Mouse (Mus musculus): Measurements from ENCODE around the gene Filip1. TPM values are rescaled to one million over a fixed set of nuclear protein-coding genes. Genes with fewer than 3 reads are reported as not detected.

Filip1 gene
- 0.17 and 0.18 TPM in 2 replicates for polyA plus RNA-seq (2012; ENCODE audit: low replicate concordance)

DNA sequence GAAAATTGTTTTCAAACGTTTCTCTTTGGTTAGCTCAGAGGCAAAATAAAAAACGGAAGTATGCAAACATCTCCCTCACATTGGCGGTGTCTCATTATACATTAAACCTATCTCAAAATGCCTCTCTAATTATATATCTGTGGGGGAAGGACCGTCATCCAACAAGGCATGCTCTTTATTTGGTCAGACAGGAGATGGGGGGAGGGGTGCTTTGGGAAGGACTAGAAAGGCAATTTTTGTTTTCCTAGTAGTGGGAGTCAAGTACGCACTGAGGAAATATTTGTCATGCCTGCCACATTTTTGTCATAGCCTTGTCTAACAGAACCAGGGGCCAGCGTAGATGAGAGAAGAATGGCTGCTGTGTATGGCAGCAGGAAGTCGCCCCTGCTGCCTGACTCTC is at the start of gene Filip1:
Gene Filip1 (minus strand): TSS at position 101 of the 400 bp plus-strand sequence.

DNA sequence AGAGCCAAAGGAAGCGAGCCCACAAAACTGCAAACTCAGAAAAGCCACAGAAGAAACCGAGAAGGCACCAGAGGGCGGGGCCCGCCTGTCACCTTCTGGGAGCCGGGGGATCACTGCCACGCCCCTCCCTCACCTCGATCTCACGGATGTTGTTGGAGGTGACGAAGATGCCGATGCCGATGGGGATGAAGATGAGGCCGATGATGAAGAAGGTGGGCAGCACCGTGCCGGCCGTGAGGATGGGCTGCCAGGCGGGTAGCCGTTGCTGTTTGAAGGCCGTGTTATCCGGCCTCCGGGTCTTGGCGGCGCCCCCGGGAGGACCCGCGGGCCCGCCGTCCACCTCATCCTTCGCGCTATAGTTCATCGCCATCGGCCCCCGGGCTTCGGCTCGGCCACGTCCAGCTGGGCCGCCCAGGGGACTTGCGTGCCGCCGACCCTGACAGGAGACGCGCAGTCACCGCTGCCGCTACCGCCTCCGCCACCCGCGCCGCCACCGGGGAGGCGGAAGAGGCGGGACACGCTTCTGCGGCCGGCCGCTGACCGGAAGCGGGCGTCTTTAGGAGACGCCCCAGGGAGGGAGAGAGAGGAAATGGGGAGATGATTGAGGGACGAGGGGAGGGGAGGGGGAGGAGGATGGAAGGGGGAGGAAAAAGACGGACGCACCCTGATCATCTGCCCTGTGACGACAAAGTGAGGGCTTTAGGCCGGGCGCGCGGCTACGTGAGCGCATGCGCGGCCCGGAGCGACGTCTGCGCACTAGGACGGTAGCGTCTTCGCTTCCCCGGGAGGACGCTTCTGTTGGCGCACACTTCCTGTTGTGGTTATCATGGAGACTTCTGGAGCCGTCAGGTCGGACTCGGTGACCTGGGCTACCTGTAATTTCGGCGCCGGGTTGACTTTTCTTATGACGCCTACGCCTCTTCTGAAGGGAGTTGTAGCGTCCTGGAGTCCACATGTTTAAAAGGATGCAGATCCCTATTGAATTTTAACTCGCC is 219.5 kb downstream of the Filip1 start, which contains the start of gene Tmem30a:
Gene Tmem30a (minus strand): TSS at position 667 of the 995 bp plus-strand sequence.

Other genes with a start within 250 kb of the Filip1 start
- gene Tmem30a, start 219.3 kb downstream of the Filip1 start, polyA plus RNA-seq (2012; ENCODE audit: low replicate concordance) = 243 and 505 TPM in 2 replicates
- 79.3 and 103 TPM in 2 replicates for gene Senp6, start 54.1 kb upstream of the Filip1 start, polyA plus RNA-seq (2012; ENCODE audit: low replicate concordance)
- 7.3 and 8.0 TPM in 2 replicates for gene Myo6, start 152.2 kb upstream of the Filip1 start, polyA plus RNA-seq (2012; ENCODE audit: low replicate concordance)